Mouse (Mus musculus) adipocyte (in vitro differentiated cells): ENCODE results near the gene B830017H08Rik.

Experiments used
- DNase-seq: peaks from one replicate; pipeline ENCODE4 v3.0.0-alpha.2; 2016; ENCODE audit warnings: low spot score

Gene B830017H08Rik

GRCm38 (mm10) chr16:17809711-17810110, 23.2 kb upstream of the B830017H08Rik start:
- peak; percentile 83 for DNase-seq

DNA sequence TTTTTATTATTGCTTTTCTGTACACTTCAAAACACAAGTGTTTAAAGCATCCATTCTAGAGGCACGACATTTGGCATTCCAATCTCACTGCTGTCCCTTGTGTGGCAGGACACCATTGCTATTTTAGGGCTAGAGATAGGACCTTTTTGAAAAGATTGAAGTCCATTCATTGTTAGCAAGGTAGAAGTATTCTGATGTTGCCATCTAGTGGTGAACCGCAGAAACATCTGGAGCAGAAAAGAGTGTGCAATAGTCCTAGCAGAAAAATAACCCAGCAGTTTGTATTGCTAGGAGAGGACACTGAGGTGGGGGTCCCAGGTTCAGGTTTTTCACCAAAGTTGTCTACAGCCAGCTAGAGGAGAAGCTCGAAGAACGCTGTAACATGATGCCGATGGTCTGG, 20.8 kb upstream of the B830017H08Rik start:
- DNase-seq, result peak; percentile 77

DNA sequence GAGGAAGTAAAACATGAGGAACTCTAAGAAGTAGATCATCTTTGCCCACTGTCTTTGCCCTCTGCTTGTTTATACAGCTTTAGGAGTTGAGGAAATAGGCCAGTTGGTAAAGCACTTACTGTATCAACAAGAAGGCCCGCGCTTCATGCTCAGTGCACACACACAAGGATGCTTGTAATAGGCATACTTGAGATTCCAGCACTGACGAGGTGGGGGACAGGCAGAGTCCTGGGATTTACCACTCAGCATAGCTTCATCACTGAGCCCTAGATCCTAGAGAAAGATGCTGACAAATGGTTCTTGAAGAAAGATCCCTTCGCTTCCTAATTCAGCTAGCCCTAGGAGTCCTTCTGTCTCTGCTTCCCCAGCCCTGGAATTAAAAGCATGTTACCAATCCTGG, 19.7 kb upstream of the B830017H08Rik start:
- DNase-seq, result no peak

DNA sequence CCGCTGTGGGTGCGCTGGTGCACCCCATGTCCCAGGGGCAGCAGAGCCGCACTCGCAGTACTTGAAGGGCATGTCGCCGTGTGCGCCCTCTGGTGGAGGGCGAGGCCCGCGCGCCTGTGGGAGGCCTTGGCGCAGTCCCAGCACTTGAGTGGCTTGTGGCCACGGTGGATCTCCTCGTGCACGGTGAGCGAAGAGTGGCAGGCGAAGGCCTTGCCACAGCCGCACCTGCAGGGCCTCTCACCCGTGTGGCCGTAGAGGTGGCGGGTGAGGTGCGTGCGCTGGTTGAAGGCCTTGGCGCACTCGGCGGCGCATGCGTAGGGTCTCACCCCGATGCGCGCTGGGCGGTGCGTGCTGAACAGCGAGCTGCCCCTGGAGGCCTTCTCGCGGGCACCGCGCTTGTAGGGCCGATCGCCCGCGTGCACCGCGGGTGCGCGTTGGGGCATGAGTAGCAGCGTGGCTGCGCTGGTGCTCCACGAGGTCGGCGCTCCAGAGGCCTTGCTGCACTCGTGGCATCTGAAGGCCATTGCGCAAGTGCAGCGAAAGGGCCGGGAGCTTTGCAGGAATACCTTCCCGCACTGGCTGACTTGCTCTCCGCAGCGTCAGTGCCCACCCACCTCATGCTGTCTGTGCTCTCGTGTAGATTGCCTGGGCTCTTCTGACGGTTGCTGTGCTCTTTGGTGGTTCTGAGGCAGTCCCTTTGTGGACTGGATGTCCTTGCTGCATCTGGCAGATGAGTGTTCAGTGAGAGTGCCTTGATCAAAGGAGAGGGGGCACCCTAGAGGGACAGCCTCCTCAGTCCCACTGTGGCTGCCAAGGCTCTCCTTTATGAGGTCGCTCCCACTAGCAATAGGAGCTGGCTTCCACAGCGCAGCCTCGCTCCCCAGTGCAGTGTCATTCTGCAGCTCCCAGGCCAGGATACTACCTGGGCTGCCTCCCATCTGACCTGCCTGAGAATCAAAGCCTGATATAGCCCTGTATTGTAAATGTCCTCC, 17.2 kb upstream of the B830017H08Rik start:
- no peak for DNase-seq

DNA sequence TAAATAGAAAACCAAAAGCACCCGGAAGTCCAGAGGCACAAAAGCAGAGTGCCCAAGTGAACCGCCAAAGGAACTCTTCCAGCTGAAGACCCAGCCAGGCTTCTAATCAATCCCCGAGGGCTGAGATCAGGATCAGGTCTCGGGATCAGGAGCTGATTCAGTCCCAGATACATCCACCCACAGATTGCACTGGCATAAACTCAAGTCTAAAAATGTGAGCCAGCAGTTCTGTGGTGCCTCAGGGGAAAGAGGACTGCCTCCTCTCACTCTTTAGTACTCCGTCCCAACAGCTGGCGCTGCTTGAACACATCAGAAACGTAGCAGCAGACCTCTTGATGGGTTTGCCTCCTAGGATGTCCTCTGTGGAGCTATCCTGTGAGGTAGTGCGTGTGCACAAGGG, 16.4 kb upstream of the B830017H08Rik start:
- DNase-seq, result peak; percentile 61

DNA sequence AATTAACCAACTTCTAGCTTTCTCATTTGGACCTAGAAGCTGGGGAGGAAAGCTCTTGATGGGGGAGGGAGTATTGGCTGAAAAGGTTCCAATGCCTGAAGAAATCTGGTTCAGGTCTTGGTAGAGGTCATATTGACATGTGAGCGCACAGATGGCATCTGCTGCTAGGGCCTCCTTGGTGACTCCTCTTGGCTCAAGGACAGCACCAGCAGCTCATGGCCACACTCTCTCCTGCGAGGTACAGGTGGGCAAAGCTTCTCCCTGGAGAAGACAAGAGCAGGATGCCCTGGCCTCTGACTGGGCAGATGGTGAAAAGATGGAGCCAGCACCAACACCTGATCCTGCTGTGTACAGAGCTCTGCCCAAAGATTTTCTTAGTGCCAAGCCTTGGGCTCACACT, 6.4 kb upstream of the B830017H08Rik start:
- DNase-seq, result no peak

DNA sequence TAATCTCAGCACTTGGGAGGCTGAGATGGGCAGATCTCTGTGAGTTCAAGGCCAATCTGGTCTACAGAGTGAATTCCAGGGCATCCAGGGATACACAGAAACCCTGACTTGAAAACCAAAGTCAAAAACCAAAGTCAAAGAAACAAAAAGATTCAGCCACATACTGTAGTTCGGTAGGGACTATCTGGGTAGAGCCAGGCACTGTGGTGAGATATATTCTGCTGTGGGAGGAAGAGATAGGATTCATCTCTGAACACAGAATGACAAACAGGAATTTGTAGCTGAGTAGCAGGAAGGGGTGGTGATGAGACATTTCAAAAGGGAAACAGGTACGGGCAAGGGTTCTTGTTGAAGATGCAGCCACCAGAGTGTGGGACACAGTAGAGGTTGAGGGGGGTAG, 4.7 kb upstream of the B830017H08Rik start:
- no peak for DNase-seq

DNA sequence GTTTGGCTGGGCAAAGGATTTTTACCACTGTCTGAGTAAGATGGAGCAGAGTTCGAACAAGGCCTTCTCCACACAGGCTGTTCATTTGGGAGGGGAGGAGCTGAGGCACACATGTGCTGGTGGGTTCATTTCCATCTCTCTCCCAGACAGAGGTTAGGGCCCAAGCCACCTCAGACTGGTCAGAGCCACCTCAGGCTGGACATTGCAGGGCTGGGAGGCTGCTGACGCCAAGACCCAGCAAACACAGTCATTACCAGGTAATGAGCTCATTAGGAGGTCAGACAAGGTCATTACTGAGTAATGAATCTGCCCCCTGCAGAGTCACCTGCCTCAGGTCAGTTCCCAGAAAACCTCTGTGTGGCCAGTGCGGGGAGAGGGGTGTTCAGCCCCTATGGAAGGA, 4.1 kb upstream of the B830017H08Rik start:
- DNase-seq, result no peak

GRCm38 (mm10) chr16:17830385-17831178, 2.3 kb upstream of the B830017H08Rik start:
- no peak for DNase-seq

GRCm38 (mm10) chr16:17831781-17832180, 1.1 kb upstream of the B830017H08Rik start:
- no peak for DNase-seq

GRCm38 (mm10) chr16:17833321-17833680, 380 bp downstream of the B830017H08Rik start:
- DNase-seq, result no peak

GRCm38 (mm10) chr16:17833681-17834399, 919 bp downstream of the B830017H08Rik start:
- no peak for DNase-seq

DNA sequence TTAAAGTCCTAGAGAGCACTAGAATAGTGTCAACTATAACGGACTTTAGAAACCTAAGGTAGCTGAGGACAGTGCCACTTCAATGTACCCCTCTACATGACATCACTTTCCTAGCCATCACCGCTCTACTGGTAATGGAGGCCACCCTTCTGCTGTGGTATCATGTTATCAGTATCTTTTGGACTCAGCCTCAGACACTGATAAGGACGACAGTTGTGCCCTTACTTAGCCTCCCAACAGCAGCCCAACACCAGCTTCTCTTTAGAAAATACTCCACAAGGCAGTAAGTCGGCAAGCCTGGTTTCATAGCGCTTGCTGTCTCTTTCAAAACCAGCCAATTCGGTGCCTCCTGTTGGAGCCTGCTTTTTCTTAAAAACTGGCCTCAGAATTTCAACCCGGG, 1.6 kb downstream of the B830017H08Rik start:
- no peak for DNase-seq

DNA sequence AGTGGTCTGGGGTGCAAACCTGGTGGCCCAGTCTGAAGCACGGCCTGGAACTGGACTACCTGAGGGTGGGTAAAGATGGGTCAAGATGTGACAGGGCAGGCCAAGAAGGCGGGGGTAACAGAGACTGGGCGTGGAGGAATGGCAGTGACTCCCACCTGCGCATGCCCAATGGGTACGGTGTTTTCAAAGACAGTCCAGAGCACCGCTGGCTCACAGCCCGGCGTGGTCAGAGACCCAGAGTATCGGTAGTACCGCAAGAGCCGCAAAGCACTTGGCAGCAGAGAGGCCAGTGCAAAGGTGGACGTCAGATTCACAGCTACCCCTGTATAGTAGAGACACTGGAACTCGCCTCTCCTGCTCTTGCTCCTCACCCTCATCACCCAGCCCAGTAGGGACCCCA, 2.6 kb downstream of the B830017H08Rik start:
- no peak for DNase-seq

DNA sequence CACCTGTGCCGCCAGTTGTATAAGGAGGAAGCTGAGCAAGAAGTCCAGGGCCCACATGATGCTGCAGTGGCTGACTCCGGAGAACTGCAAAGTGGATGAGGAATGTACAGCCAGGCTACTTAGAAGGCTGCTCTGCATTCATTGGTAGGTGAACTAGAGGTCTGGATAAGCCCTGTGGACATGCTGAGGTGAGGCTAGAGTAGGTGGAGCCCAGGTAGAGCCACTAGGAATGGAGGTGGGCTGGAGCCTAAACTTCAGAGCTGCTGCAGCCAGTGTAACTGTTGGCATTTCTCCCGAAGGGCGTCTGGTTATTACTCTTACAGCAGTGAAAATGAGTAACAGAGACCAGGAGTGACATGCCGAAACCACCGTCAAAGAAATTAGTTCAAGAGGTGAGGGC, 5.1 kb downstream of the B830017H08Rik start, which contains the start of gene Car15:
Car15 (minus strand) TSS at position 314 of the 400 bp plus-strand sequence.
- no peak for DNase-seq

DNA sequence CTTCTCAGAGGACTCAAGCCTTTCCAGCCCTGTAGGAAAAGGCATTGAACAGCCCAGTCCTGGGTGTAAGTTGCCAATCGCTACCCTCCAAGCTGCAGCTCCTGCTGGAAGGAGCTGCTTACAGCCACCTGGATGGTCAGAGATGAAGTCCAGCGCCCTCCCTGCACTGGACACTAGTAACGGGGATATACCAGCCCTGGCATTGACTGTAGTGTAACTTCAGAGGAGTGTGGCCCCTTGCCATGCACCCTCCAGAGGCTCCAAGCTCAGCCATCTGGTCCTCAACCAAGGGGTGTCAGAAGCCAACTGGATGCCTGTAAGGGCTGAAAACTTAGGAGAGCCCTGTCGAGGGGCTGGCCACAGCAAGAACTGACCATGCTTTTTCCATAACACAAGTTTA, 7.1 kb downstream of the B830017H08Rik start:
- DNase-seq, result no peak

- no peak for DNase-seq
These were observed 9.5 kb downstream of the B830017H08Rik start for GRCm38 (mm10) chr16:17842437-17842836.

DNA sequence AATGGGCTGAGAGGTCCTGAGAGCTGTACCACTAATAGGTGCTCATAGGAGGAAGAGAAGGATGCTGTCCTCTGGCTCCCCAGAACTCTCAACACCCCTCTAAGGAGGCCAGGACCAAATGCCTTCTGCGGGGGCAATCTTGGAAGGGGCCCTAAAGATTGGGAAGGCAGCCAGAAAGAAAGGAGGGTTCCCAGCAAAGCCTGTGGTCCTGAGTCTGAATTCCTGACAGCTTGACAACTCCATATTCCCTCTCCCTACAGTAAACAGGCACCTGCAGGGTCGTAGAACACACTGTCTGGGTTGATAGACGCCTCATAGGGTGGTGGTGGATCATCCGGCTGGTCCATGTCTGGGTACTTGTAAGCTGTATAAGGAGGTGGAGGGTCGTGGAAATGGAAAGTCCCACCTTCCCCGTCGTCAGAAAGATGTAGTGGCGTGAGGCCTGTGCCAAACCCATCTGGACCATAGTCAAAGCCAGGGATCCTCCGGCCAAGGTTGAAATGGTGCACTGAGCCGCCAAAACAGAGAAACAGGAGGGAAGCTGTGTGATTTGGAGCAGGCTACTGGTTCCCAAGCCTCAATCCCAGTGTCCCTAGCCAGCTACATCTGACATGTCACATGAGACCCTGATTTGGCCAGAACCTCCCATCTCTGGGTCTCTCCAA, 10.9 kb downstream of the B830017H08Rik start:
- no peak for DNase-seq

DNA sequence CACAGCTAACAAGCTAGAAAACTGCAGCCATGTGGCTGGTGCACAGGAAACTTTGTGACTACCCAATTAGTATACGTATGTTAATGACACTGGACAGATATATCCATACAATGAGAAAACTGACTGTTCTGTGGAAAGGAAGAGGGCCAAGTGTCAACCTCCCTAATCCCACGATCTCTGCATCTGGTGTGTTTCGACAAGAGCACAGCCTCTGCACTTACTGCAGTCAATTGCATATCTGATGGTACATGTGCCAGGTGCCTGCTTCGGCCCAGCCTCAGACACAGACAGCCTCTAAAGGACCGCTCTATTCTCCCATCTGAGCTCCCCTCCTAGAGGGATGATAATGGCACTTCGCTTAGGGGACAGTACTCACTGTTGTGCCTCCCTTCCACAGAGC, 15.5 kb downstream of the B830017H08Rik start:
- DNase-seq, result no peak

GRCm38 (mm10) chr16:17848928-17849327, 16.0 kb downstream of the B830017H08Rik start:
- peak; percentile 81 for DNase-seq

DNA sequence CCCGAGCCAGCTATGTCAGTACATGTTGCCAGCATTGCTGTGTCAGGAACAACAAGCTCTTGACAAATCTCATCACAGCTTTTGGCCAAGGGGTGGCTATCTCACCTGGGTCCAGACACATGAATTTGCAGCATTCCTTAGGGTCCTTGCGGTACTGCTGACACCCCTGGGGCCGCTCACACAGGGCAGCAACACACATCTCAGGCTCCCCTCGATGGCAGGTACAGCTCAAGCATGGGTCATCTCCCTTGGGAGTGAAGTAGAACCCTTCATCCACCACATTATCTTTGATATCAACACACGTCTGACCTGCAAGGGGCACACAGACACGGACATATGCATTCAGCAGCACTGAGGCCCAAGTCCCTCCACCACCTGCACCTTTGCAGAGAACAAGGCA, 16.6 kb downstream of the B830017H08Rik start:
- DNase-seq, result no peak

DNA sequence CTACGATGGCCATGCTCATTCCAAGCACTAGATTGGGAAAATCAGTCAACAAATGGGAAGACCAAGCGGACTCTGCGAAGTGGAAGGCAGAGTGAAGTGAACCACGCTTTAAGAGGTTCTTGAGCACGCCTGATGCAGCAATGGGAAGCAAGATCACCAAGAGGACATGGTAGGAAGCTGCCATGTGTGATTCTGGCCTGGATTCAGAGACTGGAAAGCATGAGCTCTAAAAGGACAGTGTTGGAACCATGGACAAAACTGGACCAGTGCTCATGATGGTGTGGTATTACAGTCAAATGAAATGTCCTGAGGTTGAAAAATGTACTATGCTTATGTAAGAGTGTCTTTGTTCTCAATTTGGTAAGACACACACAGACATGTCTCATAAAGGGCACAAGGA, 18.4 kb downstream of the B830017H08Rik start:
- no peak for DNase-seq
